Mouse (Mus musculus) MEL (cell line): ENCODE results near the gene Pik3r1. TPM values are rescaled to one million over a fixed set of nuclear protein-coding genes. Genes with fewer than 3 reads are reported as not detected.
A peak's percentile ranks its signal among the peaks of the same experiment; 100 is the strongest.

Experiments
- DNase-seq: peaks from one replicate; pipeline ENCODE4 v3.0.0; 2011; ENCODE audit warnings: low read depth, low spot score
- H3K27ac ChIP-seq: 2 replicates; pipeline ENCODE4 v1.5.1; 2012; ENCODE audit warnings: low read depth, mild to moderate bottlenecking, control low read depth, low read length, moderate library complexity; ENCODE audit not compliant: control insufficient read depth
- H3K27me3 ChIP-seq, 2 experiments: fragments of 150-350 bp in 1 of 2; sonication (generic) in 1 of 2; 2 replicates each; pipeline ENCODE4 v1.6.1; 2012; ENCODE audit warnings: low read length in 2 of 2, mild to moderate bottlenecking in 2 of 2, improper control_type of control experiment in 1 of 2, moderate library complexity in 1 of 2; ENCODE audit not compliant: insufficient read depth in 2 of 2, control insufficient read depth in 1 of 2
- H3K36me3 ChIP-seq, 2 experiments: 2 replicates each; pipeline ENCODE4 v1.6.1; 2012 to 2014; ENCODE audit warnings: low read length in 2 of 2, improper control_type of control experiment in 1 of 2, inconsistent platforms in 1 of 2, mild to moderate bottlenecking in 1 of 2; ENCODE audit not compliant: insufficient read depth in 2 of 2, control insufficient read depth in 1 of 2
- H3K4me1 ChIP-seq, 2 experiments: fragments of 150-350 bp in 1 of 2; sonication (generic) in 1 of 2; 2 replicates each; pipeline ENCODE4 v1.6.1; 2012; ENCODE audit warnings: low read length in 2 of 2, improper control_type of control experiment in 1 of 2, mild to moderate bottlenecking in 1 of 2; ENCODE audit not compliant: insufficient read depth in 2 of 2, control insufficient read depth in 1 of 2
- H3K4me3 ChIP-seq, 2 experiments: fragments of 150-350 bp in 1 of 2; sonication (generic) in 1 of 2; 2 replicates each; pipeline ENCODE4 v1.5.1; 2012; ENCODE audit warnings: low read depth in 2 of 2, low read length in 2 of 2, mild to moderate bottlenecking in 2 of 2, moderate library complexity in 2 of 2, control low read depth in 1 of 2, improper control_type of control experiment in 1 of 2; ENCODE audit not compliant: control insufficient read depth in 1 of 2, insufficient read depth in 1 of 2
- H3K79me2 ChIP-seq: 2 replicates; pipeline ENCODE4 v1.6.1; 2012; ENCODE audit warnings: mild to moderate bottlenecking, low read length, moderate library complexity; ENCODE audit not compliant: control insufficient read depth, poor library complexity, insufficient read depth
- H3K9ac ChIP-seq: 2 replicates; pipeline ENCODE4 v1.6.1; 2012; ENCODE audit warnings: low read depth, mild to moderate bottlenecking, control low read depth, low read length, moderate library complexity; ENCODE audit not compliant: control insufficient read depth, poor library complexity, severe bottlenecking
- H3K9me3 ChIP-seq: fragments of 150-350 bp; sonication (generic); replicated peaks from 2 replicates; pipeline ENCODE4 v1.6.1; 2012; ENCODE audit warnings: mild to moderate bottlenecking, low read length, improper control_type of control experiment, moderate library complexity; ENCODE audit not compliant: insufficient read depth
- BHLHE40 ChIP-seq: IDR thresholded peaks from 2 replicates; pipeline ENCODE4 v1.6.1; 2012; ENCODE audit warnings: low read depth, mild to moderate bottlenecking, inconsistent platforms, low read length, improper control_type of control experiment, borderline replicate concordance
- CHD2 ChIP-seq: IDR thresholded peaks from 2 replicates; pipeline ENCODE4 v1.6.1; 2011; ENCODE audit warnings: low read length, improper control_type of control experiment
- E2F4 ChIP-seq: IDR thresholded peaks from 2 replicates; pipeline ENCODE4 v1.6.1; 2011; ENCODE audit warnings: low read depth, low read length, improper control_type of control experiment, borderline replicate concordance
- ETS1 ChIP-seq: IDR thresholded peaks from 2 replicates; pipeline ENCODE4 v1.6.1; 2012; ENCODE audit warnings: low read depth, mild to moderate bottlenecking, inconsistent platforms, low read length, improper control_type of control experiment, moderate library complexity
- GABPA ChIP-seq: IDR thresholded peaks from 2 replicates; pipeline ENCODE4 v1.6.1; 2012; ENCODE audit warnings: low read depth, mild to moderate bottlenecking, inconsistent platforms, low read length, improper control_type of control experiment, moderate library complexity
- HCFC1 ChIP-seq: IDR thresholded peaks from 2 replicates; pipeline ENCODE4 v1.6.1; 2012; ENCODE audit warnings: low read depth, mild to moderate bottlenecking, inconsistent platforms, low read length, improper control_type of control experiment, moderate library complexity
- MAFK ChIP-seq: IDR thresholded peaks from 2 replicates; pipeline ENCODE4 v1.6.1; 2011; ENCODE audit warnings: low read depth, mild to moderate bottlenecking, low read length, improper control_type of control experiment, borderline replicate concordance
- MAZ ChIP-seq: IDR thresholded peaks from 2 replicates; pipeline ENCODE4 v1.6.1; 2012; ENCODE audit warnings: low read depth, mild to moderate bottlenecking, inconsistent platforms, low read length, improper control_type of control experiment
- MYB ChIP-seq: IDR thresholded peaks from 2 replicates; pipeline ENCODE4 v1.6.1; 2011; ENCODE audit warnings: mild to moderate bottlenecking, low read depth, low read length, improper control_type of control experiment
- MYC ChIP-seq: IDR thresholded peaks from 2 replicates; pipeline ENCODE4 v1.6.1; 2011; ENCODE audit warnings: low read depth, mild to moderate bottlenecking, low read length, improper control_type of control experiment, moderate library complexity
- POLR2AphosphoS5 ChIP-seq: IDR thresholded peaks from 2 replicates; pipeline ENCODE4 v1.6.1; 2012; ENCODE audit warnings: low read depth, borderline replicate concordance, mild to moderate bottlenecking, inconsistent platforms, low read length, moderate library complexity, mixed read lengths
- RAD21 ChIP-seq: IDR thresholded peaks from 2 replicates; pipeline ENCODE4 v1.6.1; 2011; ENCODE audit warnings: mild to moderate bottlenecking, low read depth, low read length, improper control_type of control experiment
- RCOR1 ChIP-seq: IDR thresholded peaks from 2 replicates; pipeline ENCODE4 v1.6.1; 2012; ENCODE audit warnings: low read depth, mild to moderate bottlenecking, inconsistent platforms, low read length, improper control_type of control experiment
- SIN3A ChIP-seq: IDR thresholded peaks from 2 replicates; pipeline ENCODE4 v1.6.1; 2012; ENCODE audit warnings: low read length, improper control_type of control experiment, inconsistent platforms
- TAL1 ChIP-seq: IDR thresholded peaks from 2 replicates; pipeline ENCODE4 v1.6.1; 2012; ENCODE audit warnings: mild to moderate bottlenecking, inconsistent platforms, low read length, moderate library complexity, mixed read lengths
- UBTF ChIP-seq: IDR thresholded peaks from 2 replicates; pipeline ENCODE4 v1.6.1; 2012; ENCODE audit warnings: low read depth, mild to moderate bottlenecking, inconsistent platforms, low read length, improper control_type of control experiment, moderate library complexity, borderline replicate concordance; ENCODE audit not compliant: insufficient read depth
- ZC3H11A ChIP-seq: IDR thresholded peaks from 2 replicates; pipeline ENCODE4 v1.6.1; 2012; ENCODE audit warnings: low read depth, mild to moderate bottlenecking, inconsistent platforms, low read length, improper control_type of control experiment
- ZNF384 ChIP-seq: IDR thresholded peaks from 2 replicates; pipeline ENCODE4 v1.6.1; 2012; ENCODE audit warnings: low read depth, mild to moderate bottlenecking, inconsistent platforms, low read length, improper control_type of control experiment
- polyA plus RNA-seq, 2 experiments: library from polyadenylated mRNA; stranded (reverse) in 1 of 2; unstranded in 1 of 2; fragments of >175 nt in 1 of 2; fragments of >200 nt in 1 of 2; gene quantifications; 2 replicates each; pipeline versions ENCODE4 v1.2.1 to v1.2.4; 2012; ENCODE audit warnings: low replicate concordance in 2 of 2, low read depth in 1 of 2; ENCODE audit not compliant: insufficient read length in 2 of 2, insufficient read depth in 1 of 2, missing spikeins in 1 of 2
- total RNA-seq: library from RNA; depleted of rRNA; stranded (reverse); fragments of 300-350 nt; gene quantifications from 2 replicates; pipeline ENCODE4 v1.2.3, GENCODE M21; 2012

The Pik3r1 gene
- total and polyA plus RNA-seq, 3 experiments = 23.8 to 116 (median 41.4) TPM

DNA sequence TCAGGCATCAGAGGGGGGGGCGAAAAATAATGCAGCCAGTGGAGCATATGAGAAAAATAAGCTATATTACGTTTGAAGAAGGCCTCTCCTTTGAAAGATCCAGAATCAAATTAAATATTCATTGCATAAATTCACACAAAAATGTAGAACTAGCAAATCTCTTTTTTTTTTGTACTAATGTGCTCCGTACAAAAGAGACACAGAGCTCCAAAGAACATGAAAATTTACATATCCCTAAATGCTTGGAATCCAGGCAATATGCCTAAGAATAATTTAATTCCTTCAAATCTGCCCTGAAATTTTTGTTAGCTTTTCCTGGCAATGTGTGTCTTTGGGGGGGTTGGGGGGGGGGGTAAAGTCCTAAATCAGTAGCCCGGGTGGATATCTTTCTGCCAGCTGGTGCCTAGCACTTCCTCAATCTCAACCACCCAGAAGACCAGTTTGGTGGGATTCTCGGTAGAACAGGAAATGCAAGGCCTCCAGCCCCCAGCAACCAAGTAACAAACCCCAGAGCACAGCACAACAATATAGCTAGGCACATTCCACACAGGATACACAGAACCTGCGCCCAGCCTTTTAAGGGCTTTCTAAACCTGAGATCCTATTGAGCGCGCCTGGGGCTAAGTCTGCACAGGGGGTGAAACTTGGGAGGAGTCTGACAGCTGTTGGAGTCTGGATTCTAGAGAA lies 7.9 kb downstream of the Pik3r1 start (continued):
- TF ChIP-seq RCOR1 (peak; percentile 89), RAD21 (no peak), UBTF (no peak), ZC3H11A (no peak)

DNA sequence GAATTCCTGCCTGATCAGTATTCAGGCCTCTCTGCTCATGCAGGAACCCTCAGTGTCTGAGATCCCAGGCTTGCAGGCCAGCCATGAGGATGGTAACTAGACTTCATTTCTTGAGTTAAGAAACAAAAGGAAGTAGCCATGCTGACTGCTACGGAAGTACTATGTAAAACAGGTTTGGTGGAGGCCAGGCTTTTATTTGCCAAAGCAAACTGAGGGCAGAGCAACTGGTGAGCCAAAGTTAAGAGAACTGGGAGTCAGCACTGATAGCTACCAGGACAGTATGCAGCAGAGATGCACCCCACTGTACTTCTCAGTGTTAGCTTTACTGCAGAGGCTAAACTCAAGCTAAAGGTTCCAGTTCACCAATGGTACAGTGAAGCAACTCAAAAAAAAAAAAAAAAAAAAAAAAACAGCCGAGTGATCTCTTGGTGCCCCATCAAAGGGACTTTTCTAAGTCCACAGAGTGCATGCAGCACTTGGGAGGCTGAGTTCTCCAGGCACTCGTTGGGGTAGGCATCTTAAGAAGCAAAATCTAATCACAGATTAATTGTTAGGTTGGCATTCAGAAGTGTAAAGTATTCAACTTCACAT lies 8.6 kb downstream of the Pik3r1 start:
- Histone ChIP-seq H3K4me3 (no peak overlapping the region), H3K36me3 (peaks cover 22 to 34% of the 10 kb centered on the region in 2 experiments), H3K4me1 (peaks cover 15 to 30% of the 10 kb centered on the region in 2 experiments), H3K27me3 (no peaks in the 10 kb centered on the region), H3K9ac (no peak overlapping the region), H3K79me2 (peaks cover 75% of the 10 kb centered on the region), H3K27ac (no peak overlapping the region), H3K9me3 (no peaks in the 10 kb centered on the region)
- DNase-seq = no peak
- TF ChIP-seq ZNF384 (0 out of 2 replicates have a peak, but pooled peaks have one; percentile 12), E2F4 (no peak)

GRCm38 (mm10) chr13:101757801-101758422 lies 10.1 kb downstream of the Pik3r1 start:
- H3K9me3 ChIP-seq = no peaks in the 10 kb centered on the region
- TF ChIP-seq MYB (no peak), TAL1 (no peak), GABPA (no peak), ZC3H11A (no peak), ZNF384 (no peak), BHLHE40 (no peak), HCFC1 (no peak), CHD2 (no peak), MAZ (no peak), MYC (no peak), UBTF (no peak), MAFK (no peak), SIN3A (no peak), POLR2AphosphoS5 (no peak), ETS1 (no peak)
- no peak overlapping the region for H3K27ac ChIP-seq
- peaks cover 76% of the 10 kb centered on the region for H3K79me2 ChIP-seq
- H3K4me1 ChIP-seq = peaks cover 15 to 22% of the 10 kb centered on the region in 2 experiments
- DNase-seq = no peak
- no peak overlapping the region for H3K9ac ChIP-seq
- H3K27me3 ChIP-seq = no peaks in the 10 kb centered on the region
- no peak overlapping the region for H3K4me3 ChIP-seq
- H3K36me3 ChIP-seq = peaks cover 26 to 31% of the 10 kb centered on the region in 2 experiments
